Mouse (Mus musculus) limb, embryonic 14.5 days (tissue): ENCODE measurements around the gene Rxfp2. TPM values are rescaled to one million over a fixed set of nuclear protein-coding genes. Genes with fewer than 3 reads are reported as not detected.
A peak's percentile ranks its signal among the peaks of the same experiment; 100 is the strongest.

Experiments used
- ATAC-seq: fragments of 200-750 bp; cut with Nextera tagmentation; 2 replicates; pipeline ENCODE4 v1.8.0; 2017; ENCODE audit warnings: low read depth, moderate number of reproducible peaks, moderate TSS enrichment; ENCODE audit not compliant: low FRiP score
- DNase-seq: peaks from one replicate; pipeline ENCODE4 v3.0.0-alpha.2; 2015; ENCODE audit warnings: low spot score
- H3K27ac ChIP-seq: fragments of 300-500 bp; sonication (generic); replicated peaks from 2 replicates; pipeline ENCODE4 v1.5.1; 2014; ENCODE audit warnings: low read depth, mild to moderate bottlenecking, low read length, moderate library complexity, mixed read lengths
- H3K27me3 ChIP-seq: fragments of 300-500 bp; sonication (generic); 2 replicates; pipeline ENCODE4 v1.6.1; 2014; ENCODE audit warnings: low read length, mixed read lengths; ENCODE audit not compliant: control insufficient read depth, insufficient read depth
- H3K36me3 ChIP-seq: fragments of 300-500 bp; sonication (generic); 2 replicates; pipeline ENCODE4 v1.6.1; 2014; ENCODE audit warnings: mild to moderate bottlenecking, low read length, moderate library complexity, mixed read lengths; ENCODE audit not compliant: control insufficient read depth, insufficient read depth
- H3K4me1 ChIP-seq: fragments of 300-500 bp; sonication (generic); 2 replicates; pipeline ENCODE4 v1.6.1; 2014; ENCODE audit warnings: antibody characterized with exemption, low read length, mixed read lengths; ENCODE audit not compliant: control insufficient read depth, insufficient read depth
- H3K4me2 ChIP-seq: fragments of 300-500 bp; sonication (generic); replicated peaks from 2 replicates; pipeline ENCODE4 v1.6.1; 2014; ENCODE audit warnings: low read depth, mild to moderate bottlenecking, low read length, moderate library complexity; ENCODE audit not compliant: severe bottlenecking
- H3K4me3 ChIP-seq: fragments of 300-500 bp; sonication (generic); replicated peaks from 2 replicates; pipeline ENCODE4 v1.5.1; 2014; ENCODE audit warnings: low read length
- H3K9ac ChIP-seq: fragments of 300-500 bp; sonication (generic); 2 replicates; pipeline ENCODE4 v1.6.1; 2014; ENCODE audit warnings: mild to moderate bottlenecking, low read depth, low read length, moderate library complexity; ENCODE audit not compliant: severe bottlenecking
- H3K9me3 ChIP-seq: fragments of 300-500 bp; sonication (generic); 2 replicates; pipeline ENCODE4 v1.6.1; 2016; ENCODE audit warnings: low read length; ENCODE audit not compliant: control insufficient read depth
- POLR2A ChIP-seq: fragments of 200-500 bp; IDR thresholded peaks from 2 replicates; pipeline ENCODE4 v1.8.0; 2012; ENCODE audit warnings: inconsistent platforms, mild to moderate bottlenecking, moderate library complexity, borderline replicate concordance; ENCODE audit not compliant: insufficient read depth, insufficient read length; ENCODE audit errors: extremely low read depth
- WGBS: fragments of 180-500 bp; shearing (Covaris S2); extraction: QIAGEN DNeasy Blood & Tissue Kit; methylation state at CpG from one replicate; pipeline ENCODE4 v1.1.7; 2014; 5-methylcytosine and 5-hydroxymethylcytosine counted together
- polyA plus RNA-seq, 2 experiments: library from polyadenylated mRNA; depleted of rRNA in 1 of 2; stranded (reverse) in 1 of 2; unstranded in 1 of 2; fragments of >200 nt; fragmentation: Nextera tagmentation in 1 of 2; extraction: Ambion mirVana in 1 of 2; gene quantifications; 2 replicates each; pipeline versions ENCODE4 v1.2.1 to v1.2.3; 2012 to 2014

Gene Rxfp2
- polyA plus RNA-seq, 2 experiments = 0.19 to 2.8 TPM

DNA sequence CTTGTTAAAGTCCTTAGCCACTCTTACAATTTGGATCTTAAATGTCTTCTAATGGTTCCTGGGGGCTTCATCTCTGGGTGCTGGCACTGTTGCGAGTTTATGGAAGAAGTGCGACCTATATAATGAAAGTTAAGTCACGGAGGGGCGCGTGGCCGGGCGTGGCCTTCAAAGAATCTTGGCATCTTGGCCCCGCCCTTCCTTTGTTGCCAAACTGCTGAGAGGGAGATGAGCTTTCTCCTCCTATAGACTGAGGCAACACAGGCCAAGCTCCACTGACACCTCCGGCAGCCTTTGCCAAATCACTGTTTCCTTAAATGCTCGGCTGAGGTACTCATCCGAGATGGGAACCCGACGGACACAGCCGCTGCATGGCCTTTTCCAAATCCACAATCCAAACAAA, 64.2 kb downstream of the Rxfp2 start:
- Histone ChIP-seq H3K27ac (no peak overlapping the region), H3K27me3 (no peaks in the 10 kb centered on the region), H3K4me1 (no peaks in the 10 kb centered on the region), H3K9me3 (no peaks in the 10 kb centered on the region), H3K4me2 (no peak overlapping the region), H3K36me3 (no peaks in the 10 kb centered on the region), H3K4me3 (no peak overlapping the region), H3K9ac (no peak overlapping the region)
- no peak for TF ChIP-seq POLR2A
- 85% methylated on average over 14 of the region's 14 CpGs for WGBS
- ATAC-seq (no peak), DNase-seq (no peak)

- DNase-seq = no peak
Observed at GRCm38 (mm10) chr5:150083190-150083589, 64.7 kb downstream of the Rxfp2 start.

GRCm38 (mm10) chr5:150097620-150098019, 79.1 kb downstream of the Rxfp2 start:
- DNase-seq (peak; percentile 35), ATAC-seq (no peak)
- Histone ChIP-seq H3K36me3 (no peaks in the 10 kb centered on the region), H3K4me2 (no peak overlapping the region), H3K9me3 (no peaks in the 10 kb centered on the region), H3K27ac (no peak overlapping the region), H3K27me3 (no peaks in the 10 kb centered on the region), H3K9ac (no peak overlapping the region), H3K4me3 (no peak overlapping the region), H3K4me1 (no peaks in the 10 kb centered on the region)
- no peak for TF ChIP-seq POLR2A
- WGBS = 13% methylated on average over 6 of the region's 6 CpGs

More at GRCm38 (mm10) chr5:150083190-150083589, 64.7 kb downstream of the Rxfp2 start:
- no peaks in the 10 kb centered on the region for H3K9me3 ChIP-seq
- H3K27me3 ChIP-seq = no peaks in the 10 kb centered on the region
- H3K27ac ChIP-seq = no peak overlapping the region
- no peak for ATAC-seq
- H3K36me3 ChIP-seq = no peaks in the 10 kb centered on the region
- no peak overlapping the region for H3K9ac ChIP-seq
- TF ChIP-seq POLR2A = no peak
- 69% methylated on average over 5 of the region's 5 CpGs for WGBS
- H3K4me1 ChIP-seq = no peaks in the 10 kb centered on the region
- H3K4me3 ChIP-seq = no peak overlapping the region
- H3K4me2 ChIP-seq = no peak overlapping the region

DNA sequence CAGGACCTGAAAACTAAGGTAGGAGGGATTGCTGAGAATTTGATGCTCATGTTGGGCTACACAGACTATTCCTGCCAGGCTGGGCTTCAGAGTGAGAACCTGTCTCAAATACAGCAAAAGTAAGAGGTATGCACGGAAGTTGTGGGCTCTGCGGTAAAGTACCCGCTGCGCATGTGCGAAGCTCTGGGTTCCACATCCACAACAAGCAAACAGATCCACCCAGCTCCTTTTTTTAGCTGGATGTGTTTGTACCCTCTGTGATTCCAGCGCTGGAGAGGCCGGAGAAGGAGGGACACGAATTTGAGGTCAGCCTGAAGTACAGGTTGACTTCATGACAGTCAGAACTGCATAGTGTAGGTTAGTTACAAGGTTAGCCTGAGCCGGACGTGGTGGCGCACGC, 80.3 kb downstream of the Rxfp2 start:
- no peaks in the 10 kb centered on the region for H3K9me3 ChIP-seq
- no peaks in the 10 kb centered on the region for H3K27me3 ChIP-seq
- WGBS = 90% methylated on average over 12 of the region's 12 CpGs
- no peak overlapping the region for H3K9ac ChIP-seq
- no peak overlapping the region for H3K4me2 ChIP-seq
- no peak overlapping the region for H3K27ac ChIP-seq
- no peaks in the 10 kb centered on the region for H3K36me3 ChIP-seq
- H3K4me3 ChIP-seq = no peak overlapping the region
- no peak for TF ChIP-seq POLR2A
- DNase-seq (no peak), ATAC-seq (no peak)
- H3K4me1 ChIP-seq = no peaks in the 10 kb centered on the region

- ATAC-seq (no peak), DNase-seq (no peak)
- no peak overlapping the region for H3K9ac ChIP-seq
- no peaks in the 10 kb centered on the region for H3K9me3 ChIP-seq
- no peaks in the 10 kb centered on the region for H3K36me3 ChIP-seq
- H3K4me3 ChIP-seq = no peak overlapping the region
- no peak for TF ChIP-seq POLR2A
- 84% methylated on average over 11 of the region's 11 CpGs for WGBS
- no peaks in the 10 kb centered on the region for H3K4me1 ChIP-seq
- H3K27me3 ChIP-seq = no peaks in the 10 kb centered on the region
- H3K27ac ChIP-seq = no peak overlapping the region
- no peak overlapping the region for H3K4me2 ChIP-seq
Observed at GRCm38 (mm10) chr5:150101789-150102188, 83.3 kb downstream of the Rxfp2 start.

GRCm38 (mm10) chr5:150106358-150106757, 87.9 kb downstream of the Rxfp2 start:
- Histone ChIP-seq H3K9me3 (no peaks in the 10 kb centered on the region), H3K27me3 (no peaks in the 10 kb centered on the region), H3K9ac (no peak overlapping the region), H3K4me1 (no peaks in the 10 kb centered on the region), H3K4me2 (no peak overlapping the region), H3K27ac (no peak overlapping the region), H3K36me3 (no peaks in the 10 kb centered on the region), H3K4me3 (no peak overlapping the region)
- no peak for TF ChIP-seq POLR2A
- ATAC-seq (no peak), DNase-seq (no peak)
- 86% methylated on average over 7 of the region's 7 CpGs for WGBS
